Mouse (Mus musculus) hematopoietic stem cell, adult 5-6 weeks (primary cell): ENCODE measurements around the gene Igfbp2. TPM values are rescaled to one million over a fixed set of nuclear protein-coding genes. Genes with fewer than 3 reads are reported as not detected.

ENCODE experiments used
- ATAC-seq, 2 experiments: fragments of 125-278 bp in 1 of 2; replicated peaks in 1 of 2; 2 replicates each; pipeline ENCODE4 v1.8.0; 2016 to 2017; ENCODE audit warnings: inconsistent platforms in 2 of 2, mild to moderate bottlenecking in 2 of 2, moderate number of reproducible peaks in 2 of 2, low read depth in 1 of 2, moderate TSS enrichment in 1 of 2; ENCODE audit not compliant: low FRiP score in 2 of 2, poor library complexity in 2 of 2, severe bottlenecking in 2 of 2, insufficient read depth in 1 of 2, low TSS enrichment in 1 of 2
- total RNA-seq: library from RNA; stranded (forward); fragments of 172-1452, 232-1000 nt; gene quantifications from 2 replicates; pipeline ENCODE4 v1.2.3, GENCODE M21; 2017

Gene Igfbp2
- total RNA-seq, 1 experiment from 2014 or later = not detected

GRCm38 (mm10) chr1:72863692-72864091, 39.4 kb downstream of the Igfbp2 start:
- no peak for ATAC-seq

GRCm38 (mm10) chr1:72864272-72864671, 40.0 kb downstream of the Igfbp2 start:
- no peak for ATAC-seq

- ATAC-seq = 0 out of 4 replicates have a peak, but pooled peaks of 1 of the 2 experiments have one; percentile 16
Observed at GRCm38 (mm10) chr1:72865900-72866299, 41.6 kb downstream of the Igfbp2 start.

- no peak for ATAC-seq
Observed at GRCm38 (mm10) chr1:72866417-72866816, 42.1 kb downstream of the Igfbp2 start.

GRCm38 (mm10) chr1:72867346-72867745, 43.0 kb downstream of the Igfbp2 start:
- no peak for ATAC-seq

- peak; percentile 78 to 84 for ATAC-seq
Observed at GRCm38 (mm10) chr1:72868429-72869215, 44.3 kb downstream of the Igfbp2 start.

GRCm38 (mm10) chr1:72869275-72869674, 45.0 kb downstream of the Igfbp2 start:
- no peak for ATAC-seq

- peak; percentile 54 to 65 for ATAC-seq
Observed at GRCm38 (mm10) chr1:72869681-72870614, 45.6 kb downstream of the Igfbp2 start.

GRCm38 (mm10) chr1:72870615-72871336, 46.5 kb downstream of the Igfbp2 start:
- peak; percentile 29 to 31; a peak in 2 of 4 replicates for ATAC-seq

GRCm38 (mm10) chr1:72871337-72871696, 47.0 kb downstream of the Igfbp2 start:
- no peak for ATAC-seq

- ATAC-seq = no peak
Observed at GRCm38 (mm10) chr1:72871697-72872411, 47.6 kb downstream of the Igfbp2 start.

GRCm38 (mm10) chr1:72872521-72872920, 48.2 kb downstream of the Igfbp2 start:
- no peak for ATAC-seq

- ATAC-seq = no peak
Observed at GRCm38 (mm10) chr1:72873078-72873477, 48.8 kb downstream of the Igfbp2 start.

GRCm38 (mm10) chr1:72873511-72874286, 49.4 kb downstream of the Igfbp2 start:
- no peak for ATAC-seq

GRCm38 (mm10) chr1:72874287-72875211, 50.2 kb downstream of the Igfbp2 start, which contains the start of gene Igfbp5:
Gene Igfbp5, minus strand, starts transcription at chr1:72874884.
- no peak for ATAC-seq
